Mouse (Mus musculus) adrenal gland, postnatal 14 days (tissue): Measurements from ENCODE around the gene Klf2. TPM values are rescaled to one million over a fixed set of nuclear protein-coding genes. Genes with fewer than 3 reads are reported as not detected.
A peak's percentile ranks its signal among the peaks of the same experiment; 100 is the strongest.

Experiments
- DNase-seq: peaks from one replicate; pipeline ENCODE4 v3.0.0; 2021; ENCODE audit warnings: mixed read lengths
- long read RNA-seq, 2 experiments: library from polyadenylated mRNA; stranded (forward); transcript quantifications; one replicate each; pipeline ENCODE4 v2.0.0; 2021
- total RNA-seq: library from RNA; stranded (reverse); gene quantifications from 2 replicates; pipeline ENCODE4 v1.2.3, GENCODE M21; 2021

Gene Klf2
- total RNA-seq: 73.8 and 95.6 TPM in 2 replicates
- long read RNA-seq, experiment 1, transcript Klf2-201 (3 exons, 1,847 nt): major isoform, 71 of 84 reads
- long read RNA-seq, experiment 1, partial matches to known transcripts: 11 of 84 reads
- long read RNA-seq, experiment 1, other reads (novel, unspliced or antisense): 2 of 84 reads
- long read RNA-seq, experiment 2, transcript Klf2-201 (3 exons, 1,847 nt): major isoform, 57 of 70 reads
- long read RNA-seq, experiment 2, partial matches to known transcripts: 13 of 70 reads
- long read RNA-seq, experiment 2, other reads (novel, unspliced or antisense): 0 of 70 reads

DNA sequence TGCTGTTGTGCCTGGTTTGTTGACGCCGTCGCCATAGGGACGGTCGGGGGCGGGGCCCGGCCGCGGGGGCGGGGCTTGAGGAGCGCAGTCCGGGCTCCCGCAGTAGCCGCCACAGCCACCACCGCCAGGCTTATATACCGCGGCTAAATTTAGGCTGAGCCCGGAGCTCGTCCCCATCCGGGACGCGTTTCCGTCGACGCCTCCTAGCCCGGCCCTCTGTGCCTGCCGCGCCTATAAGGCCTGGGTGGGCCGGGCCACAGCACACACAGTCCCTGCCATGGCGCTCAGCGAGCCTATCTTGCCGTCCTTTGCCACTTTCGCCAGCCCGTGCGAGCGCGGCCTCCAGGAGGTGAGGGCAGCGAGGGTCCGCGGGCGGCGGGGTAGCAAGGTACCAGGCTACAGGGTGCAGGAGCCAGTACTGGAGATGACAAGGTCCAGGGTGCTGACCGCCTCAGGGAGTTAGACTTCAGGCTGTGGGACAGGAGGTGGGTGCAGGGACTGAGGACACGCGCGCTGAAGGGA, at the start of gene Klf2:
Gene Klf2 (plus strand): TSS at position 233 of the 522 bp plus-strand sequence.
- DNase-seq: peak; percentile 98

DNA sequence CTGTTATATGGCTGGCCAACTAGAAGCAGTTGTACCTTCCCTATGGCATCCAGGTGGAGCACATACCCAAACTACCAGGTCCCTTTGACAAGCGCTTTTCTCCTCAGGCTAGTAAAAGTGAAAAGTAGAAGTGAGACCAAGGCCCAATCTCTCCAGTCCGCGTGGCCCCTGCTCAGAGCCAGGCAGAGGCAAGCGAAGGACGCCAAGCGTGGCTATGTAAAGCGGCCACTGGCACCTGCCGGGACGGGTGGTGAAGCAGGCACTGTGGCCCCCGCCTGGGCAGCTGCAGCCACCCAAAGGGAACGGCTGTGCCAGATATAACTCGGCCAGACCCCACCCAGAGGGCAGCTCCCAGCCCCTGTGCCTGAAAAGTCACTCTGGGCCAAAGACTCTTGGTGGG, 48.2 kb upstream of the Klf2 start:
- DNase-seq: no peak

DNA sequence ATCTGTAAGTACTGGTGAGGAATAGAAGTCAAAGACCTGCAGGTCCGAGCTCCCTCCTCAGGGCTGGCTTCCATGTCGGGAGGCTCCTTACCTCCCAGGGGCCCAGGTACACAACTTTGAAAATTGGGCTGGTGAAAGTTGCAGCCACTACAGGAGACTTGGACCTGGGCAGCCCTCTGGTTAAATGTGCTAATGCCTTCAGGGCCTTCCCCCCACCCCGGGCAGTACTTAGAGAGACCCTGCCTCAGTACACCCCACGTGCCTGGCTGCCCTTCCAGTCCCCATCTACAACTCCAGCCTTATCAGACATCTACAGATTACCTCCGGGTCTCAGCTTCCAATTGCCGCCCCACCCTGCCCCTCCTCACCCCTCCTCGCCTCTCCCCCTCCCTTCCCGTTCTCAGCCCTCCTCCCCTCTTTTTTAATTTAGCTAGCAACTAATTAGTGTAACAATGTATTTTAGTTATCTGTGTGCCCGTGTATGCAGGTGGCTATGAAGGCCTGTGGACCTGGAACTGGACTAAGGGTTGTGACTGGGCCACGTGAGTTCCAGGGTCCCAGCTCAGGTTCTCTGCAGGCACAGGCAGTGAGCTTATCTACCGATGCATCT, 47.7 kb upstream of the Klf2 start:
- DNase-seq: no peak

DNA sequence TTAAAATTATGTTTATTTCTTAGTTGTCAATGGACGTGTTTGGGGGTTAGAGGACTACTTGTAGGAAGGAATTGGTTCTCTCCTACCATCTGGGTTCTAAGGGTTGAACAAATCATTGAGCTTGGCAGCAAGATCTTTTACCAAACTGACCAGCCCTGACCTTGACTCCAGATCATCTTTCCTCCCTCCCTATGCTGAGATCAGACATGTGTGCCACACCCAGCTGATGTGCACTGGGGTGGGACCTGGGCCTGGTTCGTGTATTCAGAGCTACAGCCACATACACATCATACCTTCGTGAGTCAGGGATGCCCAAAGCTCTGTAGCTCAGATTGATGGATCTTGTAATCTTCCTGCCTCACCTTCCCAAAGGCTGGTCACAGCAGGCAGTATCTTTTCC, 47.1 kb upstream of the Klf2 start:
- no peak for DNase-seq

DNA sequence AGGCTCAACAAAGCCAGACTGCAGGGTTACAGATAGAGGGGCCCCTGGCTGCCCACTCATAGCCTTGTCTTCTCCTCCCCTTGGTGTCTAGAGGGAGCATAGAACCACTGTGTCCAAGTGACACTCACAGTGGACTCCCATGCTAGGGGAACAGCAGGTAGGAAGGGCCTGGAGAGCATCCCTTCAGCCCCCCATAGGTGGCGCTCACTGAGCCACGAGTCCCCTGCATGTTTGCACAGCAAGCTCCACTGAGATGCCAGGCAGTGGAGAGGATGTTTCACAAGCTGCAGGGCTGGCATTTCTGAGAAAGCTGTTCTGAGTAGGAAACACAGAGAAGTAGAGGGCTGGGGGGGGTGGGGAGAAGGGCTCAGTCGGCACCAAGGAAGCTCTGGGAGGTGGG, 46.5 kb upstream of the Klf2 start:
- DNase-seq: peak; percentile 85

DNA sequence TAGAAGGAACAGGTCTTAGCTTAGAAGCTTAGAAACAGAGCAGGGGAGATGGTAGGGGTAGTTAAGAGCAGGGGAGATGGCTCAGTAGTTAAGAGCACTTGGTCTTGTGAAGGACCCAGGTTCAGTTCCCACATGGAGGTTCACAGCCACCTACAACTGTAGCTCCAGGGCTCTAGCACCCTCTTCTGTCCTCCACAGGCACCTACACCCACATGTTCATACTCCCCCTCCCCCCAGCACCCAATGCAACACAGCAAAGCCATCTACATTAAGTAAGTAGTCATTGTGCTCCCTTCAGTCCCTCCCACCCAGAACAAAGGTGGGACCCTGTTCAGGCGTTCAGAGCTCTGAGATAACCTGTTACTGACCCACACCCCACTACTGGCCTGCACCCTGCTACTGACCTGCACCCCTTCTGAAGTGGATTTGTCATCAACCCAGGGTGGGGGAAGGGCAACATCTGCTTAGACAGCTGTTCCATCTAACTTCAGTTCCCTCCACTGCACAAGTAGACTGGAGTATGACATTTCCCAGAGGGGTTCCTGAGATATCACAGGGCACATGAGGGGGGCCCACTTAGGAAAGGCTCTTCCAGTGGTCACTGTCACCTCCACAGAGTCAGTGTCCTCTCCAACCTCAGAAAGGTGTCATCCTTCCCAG, 45.6 kb upstream of the Klf2 start:
- no peak for DNase-seq

DNA sequence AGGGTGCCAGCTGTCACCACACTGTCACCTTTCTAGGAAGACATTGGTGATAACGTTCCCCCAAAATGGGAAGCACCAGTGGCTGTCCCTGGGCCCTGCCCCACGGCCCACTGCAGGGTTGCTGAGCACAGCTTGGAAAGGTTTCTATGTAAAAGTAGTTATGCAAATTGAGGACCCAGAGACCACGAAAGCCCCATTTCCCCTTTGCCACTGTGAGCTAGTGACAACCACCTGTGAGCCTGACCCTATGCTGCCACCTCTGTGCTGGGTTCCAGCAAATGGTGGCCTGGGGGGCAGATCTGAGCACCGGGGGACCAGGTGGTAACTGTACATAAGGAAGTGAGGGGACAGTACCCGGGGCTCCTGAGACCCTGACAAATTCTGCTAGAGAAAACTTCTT, 45.0 kb upstream of the Klf2 start:
- DNase-seq: no peak

DNA sequence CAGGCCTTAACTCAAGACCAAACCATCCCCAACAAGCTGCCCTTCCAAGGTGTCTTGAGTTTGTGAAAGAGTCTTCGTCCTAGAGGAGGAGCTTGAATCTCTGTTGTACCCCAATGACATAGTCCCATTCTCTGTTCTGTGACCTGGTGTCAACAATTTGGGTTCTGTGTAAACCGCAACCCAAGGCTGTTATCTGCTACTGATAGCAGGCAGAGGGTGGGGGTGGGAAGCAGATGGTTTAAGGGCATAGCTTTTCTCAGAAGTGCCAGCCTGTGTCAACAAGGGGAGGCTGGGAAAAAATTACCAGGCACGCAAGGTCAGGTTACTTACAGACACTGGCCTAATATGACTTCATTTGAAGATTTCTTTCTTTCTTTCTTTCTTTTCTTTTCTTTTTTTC, 41.6 kb upstream of the Klf2 start:
- no peak for DNase-seq

DNA sequence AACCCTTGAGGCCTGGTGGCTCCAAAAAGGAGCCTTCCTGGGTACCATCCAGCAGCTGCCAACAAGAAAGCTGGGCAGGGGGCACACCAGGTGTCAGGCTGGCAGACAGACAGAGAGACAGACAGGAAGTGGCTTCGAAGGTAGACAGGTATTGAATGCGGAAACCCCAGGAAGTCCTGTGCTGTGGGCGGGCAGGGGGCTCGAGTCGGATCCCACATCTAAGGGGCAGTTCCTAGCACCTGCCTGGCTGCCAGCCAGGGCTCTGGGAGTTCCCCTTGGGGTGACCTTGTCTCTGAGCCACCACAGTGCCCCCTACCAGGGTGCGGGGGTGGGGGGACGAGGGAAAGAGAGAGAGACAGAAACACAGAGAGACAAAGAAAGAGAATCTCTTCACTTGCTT, 39.7 kb upstream of the Klf2 start:
- peak; percentile 36 for DNase-seq

DNA sequence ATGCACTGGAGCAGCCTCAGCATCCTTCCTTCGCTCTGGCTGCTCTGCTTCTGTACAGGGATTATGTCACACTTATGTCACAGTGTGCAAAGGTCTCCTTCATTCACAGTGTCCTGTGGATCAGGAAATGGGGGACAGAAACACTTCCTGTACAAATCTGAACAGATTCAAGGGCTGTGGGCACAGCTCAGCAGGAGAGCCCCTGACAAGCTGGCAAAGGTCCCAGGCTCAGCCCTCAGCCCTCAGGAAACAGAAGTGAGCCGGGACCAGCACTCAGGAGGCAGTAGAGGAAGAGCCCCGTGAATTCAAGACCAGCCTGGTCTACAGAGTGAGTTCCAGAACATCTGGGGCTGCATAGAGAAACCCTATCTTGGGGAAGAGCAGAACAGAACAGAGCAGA, 37.2 kb upstream of the Klf2 start:
- DNase-seq: peak; percentile 66

DNA sequence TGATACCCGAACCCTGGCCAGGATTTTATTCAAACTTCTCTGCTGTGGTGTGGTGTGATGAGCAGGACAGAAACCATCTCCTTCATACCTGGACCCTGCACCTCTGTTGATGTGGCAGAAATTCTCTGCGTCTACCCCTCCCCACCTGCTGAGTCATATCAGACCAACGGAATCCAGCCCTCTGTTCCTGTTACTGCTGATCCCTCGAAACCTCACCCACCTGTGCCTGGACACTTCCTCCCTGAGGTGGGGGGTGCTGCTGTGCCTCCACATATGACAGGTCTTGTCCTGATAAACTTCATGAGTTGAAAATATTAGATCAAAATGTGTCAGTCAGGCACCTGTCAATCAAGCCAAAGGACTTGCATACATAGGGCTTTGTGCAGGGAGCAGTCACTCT, 33.5 kb upstream of the Klf2 start:
- DNase-seq: no peak

DNA sequence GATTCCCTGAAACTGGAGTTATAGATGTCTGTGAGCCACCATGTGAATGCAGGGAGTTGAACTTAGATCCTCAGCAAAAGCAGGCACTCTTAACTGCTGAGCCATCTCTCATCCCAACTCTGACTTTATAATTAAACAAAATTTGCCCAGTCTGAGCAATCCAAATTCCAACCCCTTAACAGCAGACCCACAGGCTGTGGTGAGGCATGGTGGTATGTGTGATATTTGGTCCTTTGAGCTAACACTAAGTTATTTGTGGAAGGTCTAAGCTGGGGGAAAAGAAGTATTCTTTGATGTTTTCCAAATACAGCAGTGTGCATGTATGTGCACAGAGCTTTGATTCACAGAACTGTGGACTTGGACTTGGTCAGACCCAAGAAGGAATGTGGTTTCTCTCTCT, 29.8 kb upstream of the Klf2 start:
- no peak for DNase-seq

DNA sequence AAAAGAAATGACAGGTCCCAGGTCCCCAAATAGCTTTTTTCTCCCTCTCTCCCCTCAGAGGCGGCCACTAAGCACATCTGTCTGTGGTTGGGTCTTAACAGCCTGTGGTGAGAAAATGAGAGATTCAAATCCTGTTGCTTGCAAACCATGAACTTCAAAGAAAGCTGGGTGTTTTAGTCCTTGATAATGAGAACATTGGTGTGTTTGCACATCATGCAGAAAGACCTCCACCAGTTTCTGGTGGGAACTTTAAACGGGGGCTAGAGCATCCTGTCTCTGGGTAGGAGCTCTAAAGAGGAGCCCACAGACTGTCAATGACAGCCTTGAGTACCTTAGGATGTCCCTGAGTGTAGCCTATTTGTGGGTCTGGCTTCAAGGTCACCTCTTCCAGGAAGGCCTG, 27.7 kb upstream of the Klf2 start:
- peak; percentile 2 for DNase-seq

DNA sequence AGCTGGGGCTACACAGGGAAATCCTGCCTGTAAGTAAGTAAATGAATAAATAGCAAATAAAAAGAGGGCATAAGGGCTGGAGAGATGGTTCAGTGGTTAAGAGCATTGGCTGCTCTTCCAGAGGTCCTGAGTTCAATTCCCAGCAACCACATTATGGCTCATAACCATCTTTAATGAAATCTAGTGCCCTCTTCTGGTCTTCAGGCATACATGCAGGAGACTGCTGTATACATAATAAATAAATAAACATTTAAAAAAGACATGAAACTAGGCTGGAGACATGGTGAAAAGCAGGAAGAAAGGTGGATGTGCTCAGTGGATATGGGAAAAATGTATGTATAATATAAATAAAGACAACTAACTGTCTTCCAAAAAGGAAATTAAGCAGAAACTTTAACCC, 25.5 kb upstream of the Klf2 start:
- DNase-seq: no peak

DNA sequence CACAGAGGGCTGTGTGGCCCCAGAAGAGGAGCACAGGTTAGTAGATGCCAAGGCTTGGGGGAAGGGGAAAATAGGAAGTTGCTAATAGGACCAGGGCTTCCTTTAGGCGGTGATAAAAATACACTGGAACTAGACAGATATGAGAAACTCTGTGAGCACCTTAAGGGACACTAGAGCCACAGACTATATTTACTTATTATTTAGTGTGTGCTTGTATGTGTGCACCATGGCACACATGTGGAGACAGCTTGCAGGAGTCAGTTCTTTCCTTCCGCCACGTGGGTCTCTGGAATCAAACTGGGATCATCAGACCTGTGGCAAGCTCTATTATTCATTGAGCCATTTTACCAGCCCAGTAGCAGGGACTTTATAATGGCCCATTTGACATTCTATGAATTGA, 23.7 kb upstream of the Klf2 start:
- no peak for DNase-seq

DNA sequence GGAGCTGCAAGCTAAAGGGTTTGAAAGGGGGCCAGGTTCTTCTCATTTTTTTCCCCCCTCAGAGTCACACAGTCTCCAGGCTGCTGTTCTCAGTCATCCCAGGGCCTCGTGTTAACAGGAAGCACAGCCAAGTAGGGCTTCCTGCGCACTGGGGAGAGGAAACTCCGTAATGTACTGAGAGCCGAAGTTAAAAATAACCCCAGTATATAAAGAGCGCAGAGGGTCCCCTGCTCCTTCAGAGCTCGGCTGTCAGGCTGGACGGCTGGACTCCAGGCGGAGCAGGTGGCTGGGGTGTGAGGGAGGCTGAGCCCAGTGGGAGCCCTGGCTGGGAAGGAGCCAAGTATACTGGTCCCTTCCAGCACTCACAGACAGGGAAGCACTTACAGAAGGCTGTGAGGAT, 23.2 kb upstream of the Klf2 start:
- DNase-seq: peak; percentile 84

DNA sequence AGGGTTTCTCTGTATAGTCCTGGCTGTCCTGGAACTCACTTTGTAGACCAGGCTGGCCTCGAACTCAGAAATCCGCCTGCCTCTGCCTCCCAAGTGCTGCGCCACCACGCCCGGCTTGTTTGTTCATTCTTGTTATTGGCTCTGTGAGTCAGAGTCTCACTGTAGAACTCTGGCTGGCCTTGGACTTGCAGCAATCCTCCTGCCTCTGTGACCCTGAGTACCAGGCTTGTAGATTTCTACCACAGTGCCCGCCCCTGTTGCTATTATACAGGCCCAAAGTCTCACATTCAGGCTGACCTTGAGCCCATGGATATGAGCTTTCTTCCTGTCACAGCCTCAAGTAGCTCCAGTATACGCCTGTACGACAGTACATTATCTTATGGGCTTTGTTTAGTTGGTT, 22.3 kb upstream of the Klf2 start:
- peak; percentile 53 for DNase-seq

DNA sequence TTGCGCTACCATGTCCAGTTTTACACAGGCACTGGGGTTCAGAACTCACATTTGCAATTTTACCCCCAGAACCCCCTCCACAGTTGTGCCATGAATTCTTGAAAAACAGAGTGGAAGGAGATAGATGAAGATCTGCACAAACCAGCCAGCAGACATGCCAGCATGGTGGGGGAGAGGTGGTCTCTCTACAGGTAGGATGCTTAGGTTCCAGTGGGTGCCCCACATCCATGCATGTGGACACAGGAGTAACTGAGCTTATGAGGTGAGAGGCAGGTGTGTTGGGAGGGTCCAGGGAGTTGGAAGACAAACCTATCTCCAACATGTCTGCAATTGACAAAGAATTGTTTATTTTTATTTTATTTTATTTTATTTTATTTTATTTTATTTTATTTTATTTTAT, 19.9 kb upstream of the Klf2 start:
- no peak for DNase-seq

DNA sequence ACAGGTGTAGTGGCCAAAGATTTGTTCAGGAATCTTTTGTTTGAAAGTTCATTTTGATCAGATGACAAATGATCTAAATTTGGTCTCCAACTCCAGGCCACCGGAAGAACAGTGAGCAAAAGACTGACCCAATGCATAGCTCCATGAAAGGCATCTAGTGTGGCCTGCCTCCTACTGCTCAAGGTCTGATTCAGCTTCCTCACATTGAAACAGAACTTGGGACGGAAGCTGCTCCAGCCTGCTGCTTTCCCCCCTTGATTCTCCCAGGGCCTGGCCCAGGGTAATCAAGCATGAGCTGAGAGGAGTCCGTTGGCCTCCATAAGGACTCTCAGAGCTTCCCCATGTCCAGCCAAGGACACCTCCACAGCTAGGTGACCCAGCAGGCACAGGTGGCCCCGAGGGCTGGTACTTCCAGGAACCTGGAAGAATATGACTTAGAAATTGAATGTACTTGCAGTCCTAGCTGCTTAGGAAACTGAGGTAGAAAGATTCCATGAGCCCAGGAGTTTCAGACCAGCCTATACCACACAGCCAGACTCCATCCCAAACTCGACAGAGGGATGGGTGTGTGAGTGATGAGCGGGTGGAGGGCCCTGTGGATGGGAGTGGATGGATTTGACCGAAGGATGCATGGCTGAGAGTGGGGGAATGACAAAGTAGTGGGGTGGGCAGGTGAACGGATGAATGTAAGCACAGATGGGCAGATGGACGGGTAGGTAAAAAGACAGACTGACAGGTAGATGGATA, 18.0 kb upstream of the Klf2 start:
- peak; percentile 4 for DNase-seq

DNA sequence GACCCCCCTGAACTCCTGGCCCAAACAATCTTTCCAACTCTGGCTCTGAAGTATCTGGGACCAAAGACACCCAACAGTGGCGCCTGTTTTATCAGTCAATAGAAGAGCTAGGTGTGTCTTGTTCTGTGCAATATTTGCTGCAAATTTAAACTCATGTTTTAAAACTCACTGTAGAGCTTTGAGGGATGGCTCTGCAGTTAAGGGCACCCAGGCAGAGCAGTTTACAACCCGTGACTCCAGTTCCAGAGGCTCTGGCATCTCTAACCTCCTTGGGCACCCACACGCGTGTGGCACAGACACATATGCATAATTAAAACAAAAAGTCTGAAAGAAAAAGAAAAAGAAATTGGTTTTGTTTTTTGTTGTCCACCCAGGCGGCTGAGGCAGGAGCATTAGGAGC, 17.3 kb upstream of the Klf2 start:
- no peak for DNase-seq

DNA sequence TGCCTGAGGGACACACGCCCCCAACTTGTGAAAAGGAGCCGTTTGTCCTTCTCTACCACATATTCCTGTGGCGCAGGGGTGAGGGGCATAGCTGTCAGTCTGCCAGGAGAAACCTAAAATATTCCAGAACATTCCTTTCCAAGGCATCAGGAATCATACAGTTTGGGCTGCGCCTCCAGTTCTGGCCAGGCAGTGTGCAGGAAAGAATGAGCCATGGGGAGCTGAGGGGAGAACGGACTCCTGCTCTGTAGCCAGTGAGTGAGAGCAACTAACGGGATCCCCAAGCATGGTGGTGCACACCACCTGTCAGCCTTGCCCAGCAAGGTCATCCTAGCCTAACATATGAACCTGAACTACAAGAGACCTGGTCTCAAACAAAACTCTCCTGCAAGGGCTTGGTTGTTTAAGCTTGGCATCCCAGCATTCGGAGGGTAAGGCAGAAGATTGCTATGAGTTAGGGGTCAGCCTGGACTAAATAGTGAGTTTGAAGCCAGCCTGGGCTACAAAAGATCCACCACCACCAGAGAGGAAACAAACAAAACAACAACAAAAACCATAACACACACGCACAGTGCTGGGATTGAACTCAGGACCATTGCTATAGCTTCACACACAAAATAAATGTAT, 15.7 kb upstream of the Klf2 start:
- DNase-seq: peak; percentile 37

DNA sequence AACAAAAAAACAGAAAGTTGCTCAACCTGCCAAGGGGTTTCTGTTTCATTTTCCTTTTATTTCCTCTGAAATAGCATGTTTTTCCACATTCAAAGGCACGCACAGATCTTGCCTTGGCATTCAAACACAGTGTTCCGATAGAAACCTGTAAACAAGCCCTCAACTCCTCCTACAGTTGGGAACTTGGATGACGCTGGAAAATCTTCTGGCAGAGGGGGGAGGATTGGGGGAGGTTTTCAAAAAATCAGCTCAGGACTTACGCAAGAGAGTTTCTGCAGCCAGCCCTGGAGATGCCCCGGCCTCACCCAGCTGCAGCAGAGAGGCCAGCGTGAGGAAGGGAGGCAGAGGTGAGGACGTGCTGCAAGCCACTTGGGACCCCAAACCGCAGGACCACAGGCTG, 15.2 kb upstream of the Klf2 start:
- peak; percentile 85 for DNase-seq
